Mouse (Mus musculus) limb, embryonic 12.5 days (tissue): ENCODE results near the gene Sema5a. TPM values are rescaled to one million over a fixed set of nuclear protein-coding genes. Genes with fewer than 3 reads are reported as not detected.
A peak's percentile ranks its signal among the peaks of the same experiment; 100 is the strongest.

Source experiments
- ATAC-seq: fragments of 200-750 bp; cut with Nextera tagmentation; 2 replicates; pipeline ENCODE4 v1.8.0; 2017; ENCODE audit warnings: low read depth, moderate TSS enrichment; ENCODE audit not compliant: insufficient number of reproducible peaks, insufficient read depth, low FRiP score, low TSS enrichment
- H3K27ac ChIP-seq: fragments of 300-500 bp; sonication (generic); 2 replicates; pipeline ENCODE4 v1.5.1; 2016; ENCODE audit warnings: mild to moderate bottlenecking, moderate library complexity
- H3K27me3 ChIP-seq: fragments of 300-500 bp; sonication (generic); 2 replicates; pipeline ENCODE4 v1.6.1; 2016; ENCODE audit warnings: mild to moderate bottlenecking, moderate library complexity
- H3K36me3 ChIP-seq: fragments of 300-500 bp; sonication (generic); 2 replicates; pipeline ENCODE4 v1.6.1; 2016; ENCODE audit warnings: mild to moderate bottlenecking, moderate library complexity
- H3K4me1 ChIP-seq: fragments of 300-500 bp; sonication (generic); replicated peaks from 2 replicates; pipeline ENCODE4 v1.6.1; 2016
- H3K4me2 ChIP-seq: fragments of 300-500 bp; sonication (generic); 2 replicates; pipeline ENCODE4 v1.6.1; 2016; ENCODE audit warnings: mild to moderate bottlenecking, moderate library complexity
- H3K4me3 ChIP-seq: fragments of 300-500 bp; sonication (generic); replicated peaks from 2 replicates; pipeline ENCODE4 v1.5.1; 2016; ENCODE audit warnings: mild to moderate bottlenecking
- H3K9ac ChIP-seq: fragments of 300-500 bp; sonication (generic); replicated peaks from 2 replicates; pipeline ENCODE4 v1.6.1; 2016; ENCODE audit warnings: mild to moderate bottlenecking, moderate library complexity
- H3K9me3 ChIP-seq: fragments of 300-500 bp; sonication (generic); 2 replicates; pipeline ENCODE4 v1.6.1; 2016; ENCODE audit warnings: mild to moderate bottlenecking, moderate library complexity
- WGBS: fragments of 180-500 bp; shearing (Covaris S2); methylation state at CpG from one replicate; pipeline ENCODE4 v1.1.7; 2016; 5-methylcytosine and 5-hydroxymethylcytosine counted together
- polyA plus RNA-seq: library from polyadenylated mRNA; unstranded; fragments of >200 nt; fragmentation: Nextera tagmentation; extraction: Ambion mirVana; gene quantifications from 2 replicates; pipeline ENCODE4 v1.2.1, GENCODE M21; 2016

The Sema5a gene
- polyA plus RNA-seq, 1 experiment from 2014 or later = 21.6 TPM

GRCm38 (mm10) chr15:32310834-32311233 lies 66.2 kb downstream of the Sema5a start:
- Histone ChIP-seq H3K9ac (no peak overlapping the region), H3K4me3 (no peak overlapping the region), H3K27me3 (no peaks in the 10 kb centered on the region), H3K27ac (no peak overlapping the region), H3K4me1 (peaks cover 30% of the 10 kb centered on the region), H3K36me3 (no peaks in the 10 kb centered on the region), H3K9me3 (no peaks in the 10 kb centered on the region), H3K4me2 (no peak overlapping the region)
- ATAC-seq = no peak
- WGBS = 48% methylated on average over 8 of the region's 8 CpGs

GRCm38 (mm10) chr15:32311287-32311686 lies 66.7 kb downstream of the Sema5a start:
- H3K9me3 ChIP-seq = no peaks in the 10 kb centered on the region
- no peak overlapping the region for H3K4me2 ChIP-seq
- H3K27me3 ChIP-seq = no peaks in the 10 kb centered on the region
- no peak overlapping the region for H3K27ac ChIP-seq
- ATAC-seq = no peak
- H3K4me1 ChIP-seq = peaks cover 30% of the 10 kb centered on the region
- no peak overlapping the region for H3K9ac ChIP-seq
- no peaks in the 10 kb centered on the region for H3K36me3 ChIP-seq
- H3K4me3 ChIP-seq = no peak overlapping the region
- WGBS = 36% methylated on average over 8 of the region's 8 CpGs

GRCm38 (mm10) chr15:32317074-32317473 lies 72.5 kb downstream of the Sema5a start:
- 90% methylated on average over 5 of the region's 5 CpGs for WGBS
- Histone ChIP-seq H3K9me3 (no peaks in the 10 kb centered on the region), H3K36me3 (no peaks in the 10 kb centered on the region), H3K9ac (no peak overlapping the region), H3K4me3 (no peak overlapping the region), H3K27me3 (no peaks in the 10 kb centered on the region), H3K27ac (no peak overlapping the region), H3K4me2 (no peak overlapping the region), H3K4me1 (peaks cover 10% of the 10 kb centered on the region; the same call in 1 of the 2 replicates)
- ATAC-seq = no peak

GRCm38 (mm10) chr15:32320739-32321138 lies 76.1 kb downstream of the Sema5a start:
- ATAC-seq = no peak
- Histone ChIP-seq H3K27me3 (no peaks in the 10 kb centered on the region), H3K9ac (no peak overlapping the region), H3K4me1 (peaks cover 19% of the 10 kb centered on the region), H3K4me2 (no peak overlapping the region), H3K4me3 (no peak overlapping the region), H3K9me3 (no peaks in the 10 kb centered on the region), H3K27ac (no peak overlapping the region), H3K36me3 (no peaks in the 10 kb centered on the region)
- 65% methylated on average over 3 of the region's 3 CpGs for WGBS

GRCm38 (mm10) chr15:32322455-32323220 lies 78.0 kb downstream of the Sema5a start:
- WGBS = 84% methylated on average over 5 of the region's 5 CpGs
- Histone ChIP-seq H3K9ac (no peak overlapping the region), H3K9me3 (no peaks in the 10 kb centered on the region), H3K27me3 (no peaks in the 10 kb centered on the region), H3K4me1 (peaks cover 19% of the 10 kb centered on the region), H3K4me2 (no peak overlapping the region), H3K27ac (no peak overlapping the region), H3K36me3 (no peaks in the 10 kb centered on the region), H3K4me3 (no peak overlapping the region)
- ATAC-seq = no peak

GRCm38 (mm10) chr15:32323224-32323623 lies 78.6 kb downstream of the Sema5a start:
- Histone ChIP-seq H3K4me1 (peaks cover 19% of the 10 kb centered on the region), H3K27me3 (no peaks in the 10 kb centered on the region), H3K9ac (no peak overlapping the region), H3K27ac (no peak overlapping the region), H3K9me3 (no peaks in the 10 kb centered on the region), H3K4me2 (no peak overlapping the region), H3K36me3 (no peaks in the 10 kb centered on the region), H3K4me3 (no peak overlapping the region)
- WGBS = 97% methylated on average over 4 of the region's 4 CpGs
- no peak for ATAC-seq

GRCm38 (mm10) chr15:32324105-32324504 lies 79.5 kb downstream of the Sema5a start:
- ATAC-seq = no peak
- peaks cover 28% of the 10 kb centered on the region for H3K4me1 ChIP-seq
- no peaks in the 10 kb centered on the region for H3K9me3 ChIP-seq
- H3K27me3 ChIP-seq = no peaks in the 10 kb centered on the region
- H3K4me3 ChIP-seq = no peak overlapping the region
- 36% methylated on average over 7 of the region's 7 CpGs for WGBS
- H3K36me3 ChIP-seq = no peaks in the 10 kb centered on the region
- peak overlapping the region; percentile 72; the same call in 1 of the 2 replicates for H3K27ac ChIP-seq
- no peak overlapping the region for H3K4me2 ChIP-seq
- no peak overlapping the region for H3K9ac ChIP-seq

GRCm38 (mm10) chr15:32328370-32329004 lies 83.9 kb downstream of the Sema5a start:
- ATAC-seq = no peak
- H3K4me2 ChIP-seq = no peak overlapping the region
- H3K4me3 ChIP-seq = no peak overlapping the region
- no peaks in the 10 kb centered on the region for H3K9me3 ChIP-seq
- H3K36me3 ChIP-seq = no peaks in the 10 kb centered on the region
- H3K27ac ChIP-seq = peak overlapping the region; percentile 1; the same call in 1 of the 2 replicates
- peaks cover 38% of the 10 kb centered on the region for H3K4me1 ChIP-seq
- no peaks in the 10 kb centered on the region for H3K27me3 ChIP-seq
- WGBS = 45% methylated on average over 4 of the region's 4 CpGs
- no peak overlapping the region for H3K9ac ChIP-seq

- Histone ChIP-seq H3K9me3 (no peaks in the 10 kb centered on the region), H3K4me2 (no peak overlapping the region), H3K4me1 (peaks cover 34% of the 10 kb centered on the region), H3K9ac (no peak overlapping the region), H3K36me3 (no peaks in the 10 kb centered on the region), H3K27ac (peak overlapping the region; percentile 35; the same call in 1 of the 2 replicates), H3K27me3 (no peaks in the 10 kb centered on the region), H3K4me3 (no peak overlapping the region)
- ATAC-seq = no peak
- WGBS = 57% methylated on average over 10 of the region's 10 CpGs
Observed at GRCm38 (mm10) chr15:32329670-32330330, 85.2 kb downstream of the Sema5a start.

- H3K36me3 ChIP-seq = no peaks in the 10 kb centered on the region
- H3K9me3 ChIP-seq = no peaks in the 10 kb centered on the region
- H3K27ac ChIP-seq = no peak overlapping the region
- 24% methylated on average over 8 of the region's 8 CpGs for WGBS
- H3K4me1 ChIP-seq = peaks cover 35% of the 10 kb centered on the region
- no peak overlapping the region for H3K4me3 ChIP-seq
- no peak overlapping the region for H3K9ac ChIP-seq
- ATAC-seq = no peak
- no peaks in the 10 kb centered on the region for H3K27me3 ChIP-seq
- H3K4me2 ChIP-seq = no peak overlapping the region
Observed at GRCm38 (mm10) chr15:32330427-32330826, 85.8 kb downstream of the Sema5a start.

GRCm38 (mm10) chr15:32331037-32331436 lies 86.4 kb downstream of the Sema5a start:
- Histone ChIP-seq H3K4me1 (peaks cover 35% of the 10 kb centered on the region), H3K9me3 (no peaks in the 10 kb centered on the region), H3K27me3 (no peaks in the 10 kb centered on the region), H3K27ac (no peak overlapping the region), H3K4me3 (no peak overlapping the region), H3K4me2 (no peak overlapping the region), H3K36me3 (no peaks in the 10 kb centered on the region), H3K9ac (no peak overlapping the region)
- 65% methylated on average over 2 of the region's 2 CpGs for whole genome bisulfite sequencing
- no peak for ATAC-seq
